ENCODE assay signal across 14 mouse cellular contexts in the genomic region with DNA sequence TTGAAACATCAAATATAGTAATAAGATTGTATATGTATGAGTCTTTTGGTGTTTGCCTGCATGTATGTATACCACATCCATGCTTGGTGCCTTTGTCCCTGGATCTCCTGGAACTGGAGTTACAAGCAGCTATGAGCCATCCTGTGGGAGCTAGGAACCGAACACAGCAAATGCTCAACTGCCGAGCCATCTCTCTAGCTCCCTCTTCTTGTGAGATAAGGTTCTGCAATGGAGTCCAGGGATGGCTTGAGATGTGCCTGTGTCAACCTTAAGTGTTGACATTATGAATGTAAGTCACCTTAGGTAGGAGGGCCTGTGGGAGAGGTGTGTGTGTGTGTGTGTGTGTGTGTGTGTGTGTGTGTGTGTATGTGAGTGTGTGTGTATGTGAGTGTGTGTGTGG. TPM values are rescaled to one million over a fixed set of nuclear protein-coding genes. Genes with fewer than 3 reads are reported as not detected.
DNase-seq lines count a peak whose midpoint lies in the region; ATAC-seq and TF ChIP-seq lines count a peak whose summit lies in the region.
"Had no signal": no experiment of that assay in that cellular context is flagged by ENCODE, and none has a peak within 500 bp of the region (broad histone marks: within the 10 kb centered on the region; RNA-seq: fewer than 3 reads in every experiment).

No protein-coding gene starts in this region.

- DNase-seq in embryo, embryonic 10.5 days (ENCODE audit: low spot score), result peak; percentile 48
- no peak for DNase-seq in embryo, embryonic 9.5 days (ENCODE audit: extremely low spot score)
- DNase-seq in thymus, adult 2 months, result peak; percentile 31
- no peak for DNase-seq in thymus, postnatal 4 days
- no peak for DNase-seq in heart, embryonic 10.5 days (ENCODE audit: low spot score)
- DNase-seq in kidney, adult 18-20 months, result no peak
- DNase-seq: adrenal gland, postnatal 36 days; cerebellum, postnatal 36 days; kidney, adult 11 months had no signal

- H3K4me3 ChIP-seq in thymus, adult 2 months (ENCODE audit: control insufficient read depth, insufficient read depth, low read length), result no peak overlapping the region
- H3K4me3 ChIP-seq in small intestine, adult 2 months (ENCODE audit: low read depth, low read length), result no peak overlapping the region
- H3K4me3 ChIP-seq in heart, embryonic 10.5 days, result no peak overlapping the region
- H3K4me3 ChIP-seq: heart, embryonic 15.5 days; megakaryocyte, embryonic 14.5 days; neural tube, embryonic 13.5 days had no signal

- no peaks in the 10 kb centered on the region for H3K4me1 ChIP-seq in thymus, adult 2 months (replicated peaks; ENCODE audit: control insufficient read depth, insufficient read depth, low read length)
- peaks cover 8% of the 10 kb centered on the region; the same call in 1 of the 2 replicates for H3K4me1 ChIP-seq in small intestine, adult 2 months (ENCODE audit: control insufficient read depth, insufficient read depth, insufficient read length, low read length)
- peaks cover 9% of the 10 kb centered on the region for H3K4me1 ChIP-seq in heart, embryonic 10.5 days

- H3K27ac ChIP-seq in thymus, adult 2 months (ENCODE audit: control insufficient read depth, insufficient read depth, low read length), result no peak overlapping the region
- H3K27ac ChIP-seq in small intestine, adult 2 months (ENCODE audit: insufficient read depth, low read depth, low read length), result no peak overlapping the region
- H3K27ac ChIP-seq in heart, embryonic 10.5 days, result no peak overlapping the region
- H3K27ac ChIP-seq: heart, embryonic 15.5 days; neural tube, embryonic 13.5 days had no signal

- H3K36me3 ChIP-seq in thymus, adult 2 months (ENCODE audit: control insufficient read depth, insufficient read depth, low read length), result no peaks in the 10 kb centered on the region; the same call in 1 of the 2 replicates
- H3K36me3 ChIP-seq in small intestine, adult 2 months (ENCODE audit: control insufficient read depth, insufficient read depth, low read length), result peaks cover 15% of the 10 kb centered on the region
- H3K36me3 ChIP-seq in heart, embryonic 10.5 days, result peaks cover 22% of the 10 kb centered on the region

- WGBS in thymus, adult 2 months, result 35% methylated on average over 2 of the region's 2 CpGs
- WGBS in small intestine, adult 2 months, result 29% methylated on average over 2 of the region's 2 CpGs
- 43% methylated on average over 2 of the region's 2 CpGs for WGBS in heart, embryonic 10.5 days

- ATAC-seq in erythroid progenitor cell, adult 5-6 weeks (replicated peaks; ENCODE audit: low FRiP score, poor library complexity, severe bottlenecking), result peak; percentile 61

- H3K27me3 ChIP-seq in thymus, adult 2 months (ENCODE audit: control insufficient read depth, insufficient read depth, low read length), result no peaks in the 10 kb centered on the region
- no peaks in the 10 kb centered on the region for H3K27me3 ChIP-seq in small intestine, adult 2 months (ENCODE audit: control insufficient read depth, insufficient read depth, low read length)
- H3K27me3 ChIP-seq in heart, embryonic 10.5 days (ENCODE audit: insufficient read depth, poor library complexity, severe bottlenecking), result no peaks in the 10 kb centered on the region
- H3K27me3 ChIP-seq: heart, embryonic 15.5 days; megakaryocyte, embryonic 14.5 days; neural tube, embryonic 13.5 days had no signal

- TF ChIP-seq POLR2A in thymus, adult 2 months (IDR thresholded peaks at IDR 0.05; ENCODE audit: control insufficient read depth, extremely low read depth, insufficient read depth, low read length, poor library complexity), result no peak
- TF ChIP-seq POLR2A in small intestine, adult 2 months (IDR thresholded peaks at IDR 0.05; ENCODE audit: low read depth, low read length), result no peak

- no peak for TF ChIP-seq CTCF in thymus, adult 2 months (IDR thresholded peaks at IDR 0.05; ENCODE audit: borderline replicate concordance, control insufficient read depth, extremely low read depth, insufficient read depth, low read length, poor library complexity)
- peak; percentile 44; the same call in 1 of the 2 replicates for TF ChIP-seq CTCF in small intestine, adult 2 months (IDR thresholded peaks at IDR 0.05; ENCODE audit: extremely low read depth, insufficient read length, insufficient replicate concordance, low read depth, low read length)

- H3K9me3 ChIP-seq in heart, embryonic 10.5 days, result no peaks in the 10 kb centered on the region
- H3K9me3 ChIP-seq: heart, embryonic 15.5 days; megakaryocyte, embryonic 14.5 days; neural tube, embryonic 13.5 days had no signal

RNA-seq across cellular contexts. Expression of gene Atpif1, which starts 6.8 kb away (rescaled TPM):
- polyA plus RNA-seq in thymus, adult 2 months (2012; rRNA removed), result 102 and 109 TPM in 2 replicates
- 1,556 and 1,764 TPM in 2 replicates for total RNA-seq in erythroid progenitor cell, adult 5-6 weeks (2015; ENCODE audit: low replicate concordance)
- total RNA-seq in erythroid progenitor cell, adult 5-6 weeks (2017; ENCODE audit: low replicate concordance), result 3,478 and 4,268 TPM in 2 replicates
- 63.8 and 147 TPM in 2 replicates for polyA plus RNA-seq in small intestine, adult 2 months (2012; rRNA removed)
- 980 and 1,090 TPM in 2 replicates for polyA plus RNA-seq in heart, embryonic 10.5 days (2016; fragmentation: Nextera tagmentation; extraction: Ambion mirVana)

RNA-seq across cellular contexts. Expression of gene Dnajc8, which starts 8.7 kb away (rescaled TPM):
- 45.6 and 46.4 TPM in 2 replicates for polyA plus RNA-seq in thymus, adult 2 months (2012; rRNA removed)
- 107 and 129 TPM in 2 replicates for total RNA-seq in erythroid progenitor cell, adult 5-6 weeks (2015; ENCODE audit: low replicate concordance)
- 248 and 264 TPM in 2 replicates for total RNA-seq in erythroid progenitor cell, adult 5-6 weeks (2017; ENCODE audit: low replicate concordance)
- polyA plus RNA-seq in small intestine, adult 2 months (2012; rRNA removed), result 5.0 and 9.0 TPM in 2 replicates
- polyA plus RNA-seq in heart, embryonic 10.5 days (2016; fragmentation: Nextera tagmentation; extraction: Ambion mirVana), result 143 and 194 TPM in 2 replicates

RNA-seq across cellular contexts. Expression of gene Sesn2, which starts 16.4 kb away (rescaled TPM):
- 12.8 and 13.2 TPM in 2 replicates for polyA plus RNA-seq in thymus, adult 2 months (2012; rRNA removed)
- 11.2 and 11.7 TPM in 2 replicates for total RNA-seq in erythroid progenitor cell, adult 5-6 weeks (2015; ENCODE audit: low replicate concordance)
- total RNA-seq in erythroid progenitor cell, adult 5-6 weeks (2017; ENCODE audit: low replicate concordance), result 7.8 and 10.9 TPM in 2 replicates
- polyA plus RNA-seq in small intestine, adult 2 months (2012; rRNA removed), result 4.0 and 6.7 TPM in 2 replicates
- polyA plus RNA-seq in heart, embryonic 10.5 days (2016; fragmentation: Nextera tagmentation; extraction: Ambion mirVana), result 9.6 and 10.1 TPM in 2 replicates

RNA-seq across cellular contexts. Expression of gene Ptafr, which starts 37.2 kb away (rescaled TPM):
- polyA plus RNA-seq in thymus, adult 2 months (2012; rRNA removed), result 7.1 and 8.5 TPM in 2 replicates
- 2.9 and 3.8 TPM in 2 replicates for total RNA-seq in erythroid progenitor cell, adult 5-6 weeks (2015; ENCODE audit: low replicate concordance)
- total RNA-seq in erythroid progenitor cell, adult 5-6 weeks (2017; ENCODE audit: low replicate concordance), result 4.4 and 5.4 TPM in 2 replicates
- 2.9 and 3.1 TPM in 2 replicates for polyA plus RNA-seq in small intestine, adult 2 months (2012; rRNA removed)
- 0.11 and 0.35 TPM in 2 replicates for polyA plus RNA-seq in heart, embryonic 10.5 days (2016; fragmentation: Nextera tagmentation; extraction: Ambion mirVana)

Comparison
In these comparisons a context has a peak if more than half of its experiments do, and no peak if none do; other contexts are left out.
1. DNase-seq: peak in embryo, embryonic 10.5 days (single experiment) and thymus, adult 2 months (single experiment); none in embryo, embryonic 9.5 days (single experiment), thymus, postnatal 4 days (single experiment), heart, embryonic 10.5 days (single experiment) and kidney, adult 18-20 months (single experiment).